Mouse (Mus musculus) macrophage (primary cell): ENCODE results near the gene Cdr1. TPM values are rescaled to one million over a fixed set of nuclear protein-coding genes. Genes with fewer than 3 reads are reported as not detected.

Source experiments
- H3K27ac ChIP-seq: fragments of 350-480 bp; formaldehyde crosslinking; 2 replicates; pipeline ENCODE4 v1.9.0; 2021
- H3K36me3 ChIP-seq: fragments of 350-480 bp; formaldehyde crosslinking; 2 replicates; pipeline ENCODE4 v1.9.0; 2021; ENCODE audit errors: inconsistent target
- H3K4me3 ChIP-seq: fragments of 350-480 bp; formaldehyde crosslinking; 2 replicates; pipeline ENCODE4 v1.9.0; 2021; ENCODE audit errors: inconsistent target
- H3K79me2 ChIP-seq: fragments of 350-480 bp; formaldehyde crosslinking; 2 replicates; pipeline ENCODE4 v1.9.0; 2021; ENCODE audit errors: inconsistent target
- WGBS: methylation state at CpG from one replicate; pipeline ENCODE4 v1.1.7; 2026; ENCODE audit warnings: inconsistent platforms; ENCODE audit not compliant: missing documents; 5-methylcytosine and 5-hydroxymethylcytosine counted together
- polyA plus RNA-seq: library from polyadenylated mRNA; stranded (reverse); fragments of 250-400 nt; gene quantifications from 3 replicates; pipeline ENCODE4 v1.2.4, GENCODE M21; 2018; ENCODE audit warnings: inconsistent platforms
- total RNA-seq, 78 experiments: library from RNA; depleted of rRNA; stranded (reverse); fragments of 250-400 nt; gene quantifications; 1 replicate in 9 of 78; 2 replicates in 24 of 78; 3 replicates in 43 of 78; 4 replicates in 2 of 78; pipeline ENCODE4 v1.2.4; 2018; ENCODE audit warnings: inconsistent platforms in 56 of 78

Cdr1 gene
- total RNA-seq (2018; cell fraction: chromatin; rRNA removed), result not detected
- total RNA-seq (2018; cell fraction: cytosol; rRNA removed), result not detected
- not detected for total RNA-seq (2018; cell fraction: nucleus; rRNA removed)
- polyA plus RNA-seq, result not detected in 3 replicates

GRCm38 (mm10) chrX:61185458-61185857, at the start of gene Cdr1:
Gene Cdr1, minus strand, starts transcription at chrX:61185558.
- H3K79me2 ChIP-seq, result no peaks in the 10 kb centered on the region
- no peaks in the 10 kb centered on the region for H3K36me3 ChIP-seq
- H3K27ac ChIP-seq, result no peak within 1 kb of the TSS
- 91% methylated on average over 6 of the region's 6 CpGs for WGBS
- no peak within 1 kb of the TSS for H3K4me3 ChIP-seq

GRCm38 (mm10) chrX:61185869-61186268, 511 bp upstream of the Cdr1 start:
- WGBS, result 90% methylated on average over 6 of the region's 6 CpGs

GRCm38 (mm10) chrX:61166519-61166918, 18.8 kb downstream of the Cdr1 start:
- H3K4me3 ChIP-seq, result no peak overlapping the region
- H3K36me3 ChIP-seq, result no peaks in the 10 kb centered on the region
- 41% methylated on average over 2 of the region's 2 CpGs for WGBS
- H3K27ac ChIP-seq, result no peak overlapping the region
- H3K79me2 ChIP-seq, result no peaks in the 10 kb centered on the region

More at GRCm38 (mm10) chrX:61185869-61186268, 511 bp upstream of the Cdr1 start:
- Histone ChIP-seq H3K27ac (no peak overlapping the region), H3K4me3 (no peak overlapping the region), H3K36me3 (no peaks in the 10 kb centered on the region), H3K79me2 (no peaks in the 10 kb centered on the region)

GRCm38 (mm10) chrX:61161249-61161648, 24.1 kb downstream of the Cdr1 start:
- Histone ChIP-seq H3K36me3 (no peaks in the 10 kb centered on the region), H3K79me2 (no peaks in the 10 kb centered on the region), H3K4me3 (no peak overlapping the region), H3K27ac (no peak overlapping the region)
- 83% methylated on average over 2 of the region's 2 CpGs for WGBS

- no peak overlapping the region for H3K4me3 ChIP-seq
- H3K27ac ChIP-seq, result no peak overlapping the region
- no peaks in the 10 kb centered on the region for H3K36me3 ChIP-seq
- H3K79me2 ChIP-seq, result no peaks in the 10 kb centered on the region
- 88% methylated on average over 1 of the region's 1 CpGs for WGBS
Observed at GRCm38 (mm10) chrX:61154657-61155256, 30.6 kb downstream of the Cdr1 start.

- no peak overlapping the region for H3K4me3 ChIP-seq
- no peaks in the 10 kb centered on the region for H3K36me3 ChIP-seq
- H3K27ac ChIP-seq, result no peak overlapping the region
- WGBS, result 89% methylated on average over 3 of the region's 3 CpGs
- no peaks in the 10 kb centered on the region for H3K79me2 ChIP-seq
Observed at GRCm38 (mm10) chrX:61154246-61154645, 31.1 kb downstream of the Cdr1 start.

- Histone ChIP-seq H3K79me2 (no peaks in the 10 kb centered on the region), H3K27ac (no peak overlapping the region), H3K36me3 (no peaks in the 10 kb centered on the region), H3K4me3 (no peak overlapping the region)
- WGBS, result 29% methylated on average over 2 of the region's 2 CpGs
Observed at GRCm38 (mm10) chrX:61146569-61146968, 38.8 kb downstream of the Cdr1 start.

- Histone ChIP-seq H3K36me3 (no peaks in the 10 kb centered on the region), H3K79me2 (no peaks in the 10 kb centered on the region), H3K27ac (no peak overlapping the region), H3K4me3 (no peak overlapping the region)
- 73% methylated on average over 1 of the region's 2 CpGs for WGBS
Observed at GRCm38 (mm10) chrX:61145416-61145815, 39.9 kb downstream of the Cdr1 start.

- Histone ChIP-seq H3K4me3 (no peak overlapping the region), H3K27ac (no peak overlapping the region), H3K36me3 (no peaks in the 10 kb centered on the region), H3K79me2 (no peaks in the 10 kb centered on the region)
- 71% methylated on average over 4 of the region's 4 CpGs for WGBS
Observed at GRCm38 (mm10) chrX:61134592-61134991, 50.8 kb downstream of the Cdr1 start.
